Mouse (Mus musculus) heart, postnatal 0 days (tissue): ENCODE results near the gene Sarm1. TPM values are rescaled to one million over a fixed set of nuclear protein-coding genes. Genes with fewer than 3 reads are reported as not detected.
A peak's percentile ranks its signal among the peaks of the same experiment; 100 is the strongest.
"Not testable (repeated sequence)": the region's sequence is repeated elsewhere in the genome, so short reads cannot be mapped to it uniquely, and the experiment has no call there.

Experiments used
- ATAC-seq: fragments of 200-750 bp; cut with Nextera tagmentation; 2 replicates; pipeline ENCODE4 v1.8.0; 2017; ENCODE audit warnings: low read depth, moderate number of reproducible peaks, moderate library complexity; ENCODE audit not compliant: insufficient read depth
- DNase-seq: peaks from one replicate; pipeline ENCODE4 v3.0.0-alpha.2; 2016; ENCODE audit warnings: low spot score
- H3K27ac ChIP-seq: fragments of 300-500 bp; sonication (generic); 2 replicates; pipeline ENCODE4 v1.5.1; 2014; ENCODE audit warnings: low read depth, mild to moderate bottlenecking
- H3K27me3 ChIP-seq: fragments of 300-500 bp; sonication (generic); 2 replicates; pipeline ENCODE4 v1.6.1; 2014; ENCODE audit warnings: low read length, mixed read lengths; ENCODE audit not compliant: control insufficient read depth, insufficient read depth
- H3K36me3 ChIP-seq: fragments of 300-500 bp; sonication (generic); replicated peaks from 2 replicates; pipeline ENCODE4 v1.6.1; 2014; ENCODE audit warnings: low read length, mixed read lengths; ENCODE audit not compliant: control insufficient read depth, insufficient read depth
- H3K4me1 ChIP-seq: fragments of 300-500 bp; sonication (generic); 2 replicates; pipeline ENCODE4 v1.6.1; 2014; ENCODE audit warnings: antibody characterized with exemption; ENCODE audit not compliant: control insufficient read depth, insufficient read depth
- H3K4me2 ChIP-seq: fragments of 300-500 bp; sonication (generic); 2 replicates; pipeline ENCODE4 v1.6.1; 2014; ENCODE audit warnings: low read depth, mild to moderate bottlenecking, low read length, moderate library complexity
- H3K4me3 ChIP-seq: fragments of 300-500 bp; sonication (generic); 2 replicates; pipeline ENCODE4 v1.5.1; 2014; ENCODE audit warnings: low read depth, low read length
- H3K9ac ChIP-seq: fragments of 300-500 bp; sonication (generic); replicated peaks from 2 replicates; pipeline ENCODE4 v1.6.1; 2014; ENCODE audit warnings: low read depth, low read length, mixed read lengths
- H3K9me3 ChIP-seq: fragments of 300-500 bp; sonication (generic); replicated peaks from 2 replicates; pipeline ENCODE4 v1.6.1; 2016; ENCODE audit warnings: low read length; ENCODE audit not compliant: control insufficient read depth
- CTCF ChIP-seq: IDR thresholded peaks from 2 replicates; pipeline ENCODE4 v1.5.1; 2016; ENCODE audit warnings: antibody characterized with exemption, control low read depth, low read depth
- EP300 ChIP-seq: IDR thresholded peaks from 2 replicates; pipeline ENCODE4 v1.6.1; 2016; ENCODE audit warnings: antibody characterized with exemption, low read depth
- WGBS: fragments of 180-500 bp; shearing (Covaris S2); extraction: QIAGEN DNeasy Blood & Tissue Kit; methylation state at CpG from one replicate; pipeline ENCODE4 v1.1.7; 2014; 5-methylcytosine and 5-hydroxymethylcytosine counted together
- polyA plus RNA-seq: library from polyadenylated mRNA; unstranded; fragments of >200 nt; fragmentation: Nextera tagmentation; extraction: Ambion mirVana; gene quantifications from 2 replicates; pipeline ENCODE4 v1.2.1, GENCODE M21; 2015
- total RNA-seq: library from RNA; depleted of rRNA; stranded (reverse); fragments of >200 nt; gene quantifications from 2 replicates; pipeline ENCODE4 v1.2.3, GENCODE M21; 2014; ENCODE audit warnings: low replicate concordance

The Sarm1 gene
- total and polyA plus RNA-seq, 2 experiments from 2014 or later, result not detected

DNA sequence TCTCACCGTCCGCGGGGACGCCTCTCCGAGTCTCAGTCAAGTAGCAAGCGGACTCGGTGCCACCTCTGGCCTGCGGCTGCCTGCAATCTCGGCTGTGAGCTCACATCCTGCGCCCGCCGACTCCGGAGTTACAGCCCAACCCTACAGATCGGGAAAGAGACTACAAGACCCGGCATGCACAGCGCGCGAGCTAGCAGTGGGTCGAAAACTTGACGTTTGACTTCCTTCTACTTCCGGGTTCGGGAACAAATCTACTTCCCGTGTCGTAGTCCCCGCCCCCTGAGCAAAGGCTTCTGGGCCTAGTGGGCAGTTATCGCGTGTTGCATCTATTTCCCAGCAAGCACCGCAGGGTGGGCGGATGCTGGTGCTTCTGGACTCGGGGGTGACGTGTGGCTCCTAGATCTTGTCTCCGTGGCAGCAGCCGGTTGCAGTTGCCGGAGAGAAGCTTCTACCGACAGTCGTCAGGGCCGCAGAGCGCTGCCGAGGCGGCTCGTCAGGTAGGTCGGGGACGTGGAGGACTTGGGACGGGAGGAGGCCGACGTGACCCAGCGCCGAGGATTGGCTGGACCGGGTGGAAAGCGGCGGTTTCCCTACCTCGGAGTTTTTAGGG, 38.6 kb upstream of the Sarm1 start, which contains the start of the genes Tnfaip1 and Ift20:
TSS of gene Tnfaip1 (minus strand) at position 253 of the 610 bp plus-strand sequence.
TSS of gene Ift20 (plus strand) at position 282 of the 610 bp plus-strand sequence.
- TF ChIP-seq EP300, result 0 out of 2 replicates have a peak, but pooled peaks have one; percentile 52
- TF ChIP-seq CTCF, result no peak
- peak within 1 kb of the TSS; percentile 83 for H3K4me2 ChIP-seq
- ATAC-seq, result peak; percentile 96

DNA sequence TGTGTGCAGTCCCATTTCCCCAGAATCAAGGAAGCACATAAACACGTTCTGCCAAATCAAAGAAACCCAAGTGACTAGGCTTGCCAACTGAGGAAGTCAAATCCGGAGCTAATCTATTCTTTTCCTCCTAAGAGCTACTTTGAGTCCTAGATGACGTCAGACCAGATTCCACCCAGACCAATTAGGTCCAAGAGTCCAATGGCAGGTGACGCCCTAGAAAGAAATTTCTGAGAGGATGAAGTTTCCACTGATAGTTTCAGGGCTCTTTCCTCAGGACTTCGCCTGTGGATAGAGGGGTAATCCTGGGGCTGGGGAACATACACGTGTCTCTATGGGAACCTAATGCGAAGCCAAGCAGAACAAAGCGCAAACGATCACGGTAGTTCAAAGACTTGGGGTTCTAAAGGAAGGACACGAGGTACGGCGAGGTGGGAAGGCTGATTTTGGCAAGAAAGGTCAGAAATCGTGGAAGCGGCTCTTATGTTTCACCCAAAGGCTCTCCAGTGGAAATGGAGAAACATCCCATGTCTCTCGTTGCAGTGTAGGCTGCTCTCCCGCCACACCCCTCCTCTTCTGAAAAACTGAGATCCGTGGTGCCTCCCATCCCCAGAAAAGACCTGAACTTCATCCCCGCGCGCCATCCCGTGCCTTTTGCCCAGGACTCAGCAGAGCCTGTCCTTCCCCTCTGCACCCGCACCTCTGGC, 38.0 kb upstream of the Sarm1 start:
- peak; percentile 87 for DNase-seq
- H3K4me1 ChIP-seq, result peaks cover 24% of the 10 kb centered on the region
- WGBS, result under 1% methylated on average over 23 of the region's 23 CpGs
- ATAC-seq, result peak; percentile 9; the same call in 1 of the 2 replicates
- peak overlapping the region; percentile 92 for H3K27ac ChIP-seq
- H3K27me3 ChIP-seq, result no peaks in the 10 kb centered on the region
- H3K9ac ChIP-seq, result peak overlapping the region; percentile 61
- no peaks in the 10 kb centered on the region for H3K9me3 ChIP-seq
- peak overlapping the region; percentile 82 for H3K4me3 ChIP-seq
- H3K36me3 ChIP-seq, result peaks cover 29% of the 10 kb centered on the region
- TF ChIP-seq EP300 (no peak), CTCF (no peak)
- peak overlapping the region; percentile 83 for H3K4me2 ChIP-seq

More for the DNA sequence above, 38.6 kb upstream of the Sarm1 start, which contains the start of the genes Tnfaip1 and Ift20:
- peaks cover 34% of the 10 kb centered on the region for H3K36me3 ChIP-seq
- H3K9ac ChIP-seq, result peak within 1 kb of the TSS; percentile 76
- H3K4me1 ChIP-seq, result peaks cover 24% of the 10 kb centered on the region
- peak within 1 kb of the TSS; percentile 92 for H3K27ac ChIP-seq
- WGBS, result under 1% methylated on average over 52 of the region's 52 CpGs
- no peaks in the 10 kb centered on the region for H3K9me3 ChIP-seq
- no peaks in the 10 kb centered on the region for H3K27me3 ChIP-seq
- DNase-seq, result peak; percentile 100
- peak within 1 kb of the TSS; percentile 82 for H3K4me3 ChIP-seq

GRCm38 (mm10) chr11:78534516-78534915, 37.0 kb upstream of the Sarm1 start:
- H3K27ac ChIP-seq, result peak overlapping the region; percentile 92
- H3K36me3 ChIP-seq, result peaks cover 29% of the 10 kb centered on the region
- peaks cover 24% of the 10 kb centered on the region for H3K4me1 ChIP-seq
- H3K9ac ChIP-seq, result no peak overlapping the region
- no peaks in the 10 kb centered on the region for H3K9me3 ChIP-seq
- TF ChIP-seq EP300 (no peak), CTCF (no peak)
- WGBS, result 70% methylated on average over 4 of the region's 4 CpGs
- H3K27me3 ChIP-seq, result no peaks in the 10 kb centered on the region
- peak overlapping the region; percentile 83 for H3K4me2 ChIP-seq
- H3K4me3 ChIP-seq, result peak overlapping the region; percentile 82
- DNase-seq (no peak), ATAC-seq (no peak)

DNA sequence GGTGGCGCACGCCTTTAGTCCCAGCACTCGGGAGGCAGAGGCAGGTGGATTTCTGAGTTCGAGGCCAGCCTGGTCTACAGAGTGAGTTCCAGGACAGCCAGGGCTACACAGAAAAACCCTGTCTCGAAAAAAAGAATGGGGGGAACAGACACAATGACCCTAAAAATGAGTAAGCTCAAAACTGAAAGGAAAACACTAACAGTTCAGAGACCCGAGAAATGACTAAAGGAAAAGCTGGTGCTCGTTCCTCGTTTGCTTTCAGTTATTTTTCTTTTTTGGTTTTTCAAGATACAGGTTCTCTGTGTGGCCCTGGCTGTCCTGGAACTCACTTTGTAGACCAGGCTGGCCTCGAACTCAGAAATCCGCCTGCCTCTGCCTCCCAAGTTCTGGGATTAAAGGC, 34.0 kb upstream of the Sarm1 start:
- Histone ChIP-seq H3K4me1 (peaks cover 11% of the 10 kb centered on the region), H3K4me2 (0 out of 2 replicates have a peak overlapping the region, but pooled peaks have one; percentile 6), H3K27ac (peak overlapping the region; percentile 79), H3K9ac (0 out of 2 replicates have a peak overlapping the region, but pooled peaks have one; percentile 15), H3K36me3 (peaks cover 42% of the 10 kb centered on the region)
- not testable (repeated sequence) for DNase-seq, ATAC-seq, H3K9me3 ChIP-seq, H3K27me3 ChIP-seq, H3K4me3 ChIP-seq
- 80% methylated on average over 6 of the region's 10 CpGs for WGBS

DNA sequence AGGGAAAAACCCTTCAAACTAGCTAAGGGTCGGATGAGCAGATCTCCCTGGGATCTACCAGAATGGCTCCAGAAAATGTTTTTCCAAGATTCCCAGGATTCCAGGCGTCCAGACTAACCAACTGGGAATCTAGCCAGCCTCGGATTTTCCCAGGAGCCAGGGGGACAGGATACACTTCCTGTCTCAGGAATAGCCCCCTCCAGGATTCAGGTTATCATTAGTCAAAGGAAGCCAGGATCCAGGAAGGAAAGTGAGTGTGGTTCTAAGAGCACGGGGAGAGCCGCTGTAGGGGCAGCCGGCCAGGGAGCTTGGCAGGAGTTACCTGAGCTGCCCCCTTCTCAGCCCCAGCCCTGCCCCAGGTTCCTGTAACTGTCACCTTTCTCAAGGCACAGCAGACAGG, 33.5 kb upstream of the Sarm1 start:
- Histone ChIP-seq H3K36me3 (peaks cover 47% of the 10 kb centered on the region), H3K27ac (peak overlapping the region; percentile 79), H3K9ac (peak overlapping the region; percentile 15; the same call in 1 of the 2 replicates), H3K27me3 (no peaks in the 10 kb centered on the region), H3K4me1 (peaks cover 11% of the 10 kb centered on the region), H3K9me3 (no peaks in the 10 kb centered on the region), H3K4me2 (peak overlapping the region; percentile 15; the same call in 1 of the 2 replicates), H3K4me3 (no peak overlapping the region)
- TF ChIP-seq EP300 (peak; percentile 80), CTCF (no peak)
- 51% methylated on average over 6 of the region's 6 CpGs for WGBS
- ATAC-seq, result peak; percentile 6; the same call in 1 of the 2 replicates
- peak; percentile 61 for DNase-seq
